Mouse (Mus musculus) T-cell, adult 2 months (primary cell): ENCODE results near the gene Wdr34.
A peak's percentile ranks its signal among the peaks of the same experiment; 100 is the strongest.
"Not testable (repeated sequence)": the region's sequence is repeated elsewhere in the genome, so short reads cannot be mapped to it uniquely, and the experiment has no call there.

Source experiments
- DNase-seq: peaks from one replicate; pipeline ENCODE4 v3.0.0; 2022; ENCODE audit warnings: low spot score

Gene Wdr34

DNA sequence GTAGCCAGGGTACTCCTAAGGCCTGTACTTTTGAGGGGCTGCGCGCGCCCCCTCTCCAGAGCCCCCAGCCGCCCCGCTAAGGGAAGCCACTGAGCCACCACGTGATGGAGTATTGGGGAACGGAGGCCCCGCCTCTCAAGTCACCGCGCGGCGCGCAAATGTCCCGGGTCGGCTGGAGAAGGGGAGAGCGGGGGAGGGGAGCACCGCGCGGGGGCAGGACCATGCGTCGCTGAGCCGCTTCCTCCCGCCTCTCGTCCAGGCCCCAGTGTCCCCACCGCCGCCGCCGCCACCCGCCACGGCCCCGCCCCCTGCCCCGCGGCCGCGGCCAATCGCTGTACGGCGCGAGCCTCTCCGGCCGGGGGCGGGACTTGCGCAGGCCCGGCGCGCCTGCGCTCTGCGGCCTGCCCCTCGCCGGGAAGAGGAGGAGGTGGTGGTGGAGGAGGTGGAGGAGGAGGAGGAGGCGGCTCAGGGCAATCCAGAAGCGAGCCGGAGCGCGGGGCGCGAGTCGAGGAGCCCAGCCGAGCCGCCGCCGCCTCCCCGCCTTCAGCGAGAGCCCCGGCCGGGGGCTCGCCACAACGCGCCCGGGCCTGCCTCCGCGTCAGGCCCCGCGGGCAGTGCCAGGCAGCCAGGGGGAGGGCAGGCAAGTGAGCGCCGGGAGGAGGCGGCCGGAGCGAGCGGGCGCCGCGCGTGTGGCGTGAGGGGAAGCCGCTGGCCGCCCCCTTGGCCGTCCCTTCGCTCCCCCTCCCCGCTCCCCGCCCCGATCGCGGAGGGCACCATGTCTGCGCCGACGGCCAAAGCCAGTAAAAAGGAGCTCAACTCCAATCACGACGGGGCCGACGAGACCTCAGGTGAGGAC, 17.6 kb upstream of the Wdr34 start:
- peak; percentile 90 for DNase-seq

DNA sequence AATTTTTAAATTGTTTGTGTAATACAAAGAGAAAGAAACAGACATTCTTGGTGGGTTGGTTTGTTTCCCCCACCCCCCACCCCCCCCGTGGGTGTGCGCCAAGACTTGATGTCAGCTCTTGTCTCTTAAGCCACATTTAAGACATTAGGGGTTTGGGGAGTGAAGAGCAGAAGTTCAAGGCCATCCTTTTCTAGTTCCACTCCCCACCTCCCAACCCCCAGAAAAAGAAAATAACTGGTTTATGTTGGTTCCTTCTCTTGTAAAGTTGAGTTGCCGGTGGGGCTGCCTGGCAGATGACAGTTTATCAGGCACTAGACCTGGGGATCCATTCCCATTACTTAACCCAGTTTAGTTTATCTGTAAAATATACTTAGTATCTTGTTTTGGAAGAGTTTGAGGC, 15.6 kb upstream of the Wdr34 start:
- no peak for DNase-seq

DNA sequence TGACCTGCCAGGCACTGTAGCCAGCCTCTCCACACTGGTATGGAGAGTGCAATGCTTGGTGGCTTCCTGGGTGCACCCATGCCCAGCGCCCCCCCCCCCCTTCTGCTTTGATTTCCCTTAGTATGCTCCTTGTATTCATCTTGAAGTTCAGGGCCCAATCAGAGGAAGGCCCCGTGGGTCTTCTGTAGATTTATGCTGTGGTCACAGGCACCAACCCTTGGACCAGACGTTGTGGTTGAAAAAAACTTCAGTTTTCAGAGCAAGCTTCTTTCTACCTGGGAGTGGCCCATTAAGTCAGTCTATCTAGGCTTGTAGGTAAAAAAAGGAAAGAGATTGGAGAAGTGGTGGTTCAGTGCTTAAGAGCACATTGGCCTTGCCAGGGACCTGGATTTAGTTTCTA, 15.1 kb upstream of the Wdr34 start:
- no peak for DNase-seq

DNA sequence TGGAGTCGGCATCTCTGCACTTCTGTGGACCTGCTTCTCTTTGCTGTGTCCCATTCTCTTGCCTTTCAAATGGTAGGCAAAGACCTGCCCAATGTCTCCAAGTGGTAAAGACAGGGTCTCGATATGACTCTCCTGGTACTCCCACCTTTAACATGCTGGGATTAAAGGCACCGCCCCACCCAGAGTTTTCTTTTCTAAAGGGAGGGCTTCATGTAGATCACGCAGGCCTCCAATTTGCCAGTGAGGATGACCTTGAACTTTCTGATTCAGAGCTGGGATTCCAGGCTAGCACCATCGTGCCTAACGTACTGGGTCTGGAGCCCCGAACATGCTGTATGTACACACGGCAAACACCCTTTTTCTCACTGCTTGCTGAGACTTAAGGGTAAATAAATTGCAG, 14.6 kb upstream of the Wdr34 start:
- DNase-seq, result no peak

DNA sequence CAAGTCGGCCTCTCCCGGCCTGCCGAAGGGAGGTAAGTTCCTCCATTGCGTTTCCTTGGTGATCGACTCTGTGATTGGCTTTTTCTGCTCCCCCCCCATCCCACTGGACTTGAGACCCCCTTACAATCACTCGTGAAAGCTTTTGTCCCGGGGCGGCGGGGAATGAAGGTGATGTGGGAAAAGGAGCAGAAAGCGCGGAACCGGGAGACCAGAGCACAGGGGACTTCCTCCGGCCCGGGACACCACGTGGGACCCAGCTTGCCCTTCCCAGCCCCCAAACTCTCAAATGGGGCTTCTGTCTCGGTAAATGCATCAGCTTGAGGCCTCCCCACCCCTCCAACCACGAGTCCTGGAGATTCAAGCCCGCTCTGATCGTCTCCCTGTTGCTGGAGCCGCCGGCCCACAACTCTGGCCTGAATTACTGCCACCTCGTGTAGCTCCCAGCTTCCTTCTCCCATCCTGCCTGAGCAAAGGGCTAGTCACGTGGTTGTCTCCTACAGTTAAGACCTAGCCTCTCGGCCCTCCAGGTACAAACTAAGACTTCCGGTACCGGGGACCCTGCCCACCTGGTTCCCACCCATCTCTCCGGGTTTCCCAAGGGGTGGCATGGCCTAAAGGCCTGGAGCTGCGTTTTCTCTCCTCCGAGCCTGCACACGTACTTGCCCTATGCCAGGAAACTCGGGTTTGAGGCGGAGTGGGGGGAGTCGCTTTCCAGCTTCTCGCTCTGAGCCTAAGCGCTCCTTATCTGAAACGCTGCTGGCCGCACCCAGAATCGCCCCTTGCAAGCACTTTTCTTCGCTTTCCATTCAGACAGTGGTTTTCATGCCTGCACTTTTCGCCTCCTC, 13.8 kb upstream of the Wdr34 start:
- DNase-seq, result peak; percentile 26

DNA sequence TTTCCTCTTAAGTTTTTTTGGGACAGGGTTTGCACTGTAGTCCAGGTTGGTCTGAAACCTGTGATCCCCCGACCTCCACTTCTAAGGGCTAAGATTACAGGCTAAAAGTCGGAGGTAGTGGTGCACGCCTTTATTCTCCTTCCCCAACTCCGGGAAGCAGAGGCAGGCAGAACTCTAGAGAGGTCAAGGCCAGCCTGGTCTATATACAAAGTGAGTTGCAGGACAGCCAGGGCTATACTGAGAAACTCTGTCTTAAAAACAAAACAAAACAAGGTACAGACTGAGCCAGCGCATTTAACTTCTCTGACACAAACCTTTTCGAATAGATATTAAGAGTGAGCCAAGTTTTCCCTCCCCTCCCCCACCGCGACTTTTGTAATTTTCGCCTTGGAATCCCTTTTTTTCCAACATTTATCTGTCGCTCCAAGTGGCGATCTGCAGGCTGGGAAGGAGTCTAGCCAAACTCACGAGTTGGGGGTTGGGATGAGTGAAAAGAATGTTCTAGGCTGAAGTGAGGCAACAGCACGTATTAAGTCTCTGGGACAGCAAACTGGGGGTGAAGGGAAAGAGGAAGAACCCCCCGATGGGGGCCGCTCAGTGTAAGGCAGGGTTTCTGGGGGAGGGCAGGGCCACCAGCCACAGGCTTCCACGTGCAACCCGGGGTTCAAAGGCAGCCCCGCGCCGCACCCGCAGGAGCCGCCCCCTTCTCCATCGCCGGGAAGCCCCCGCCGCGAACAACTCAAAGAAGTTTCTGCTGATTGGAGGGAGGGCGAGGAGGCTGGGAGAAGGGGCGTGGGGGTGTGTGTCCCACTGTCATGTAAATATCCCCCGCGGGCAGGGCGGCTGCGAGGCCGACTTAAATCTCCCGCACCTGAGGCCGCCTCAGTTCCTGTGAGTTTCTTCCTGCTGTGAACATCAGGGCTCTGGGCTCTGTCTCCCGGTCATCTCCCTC, 12.8 kb upstream of the Wdr34 start:
- peak; percentile 71 for DNase-seq

DNA sequence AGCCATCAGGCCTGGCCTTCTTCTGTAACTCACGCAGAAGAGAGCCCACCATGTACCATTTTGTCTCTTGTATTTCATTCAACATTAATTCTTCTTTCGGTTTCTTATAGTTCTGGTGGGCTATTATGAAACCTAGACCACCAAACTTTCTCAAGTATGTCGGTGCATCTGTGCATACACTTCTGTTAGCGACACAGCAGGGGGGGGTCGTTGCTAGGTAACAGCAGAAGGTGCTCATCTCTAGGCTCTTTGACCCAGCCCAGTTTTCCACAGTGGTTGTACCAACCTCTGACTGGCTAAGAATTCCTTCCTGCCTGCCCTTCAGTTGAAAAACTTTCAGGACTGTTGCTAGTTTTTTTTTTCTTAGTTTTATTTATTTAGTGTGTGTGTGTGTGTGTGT, 9.7 kb upstream of the Wdr34 start:
- DNase-seq, result no peak

DNA sequence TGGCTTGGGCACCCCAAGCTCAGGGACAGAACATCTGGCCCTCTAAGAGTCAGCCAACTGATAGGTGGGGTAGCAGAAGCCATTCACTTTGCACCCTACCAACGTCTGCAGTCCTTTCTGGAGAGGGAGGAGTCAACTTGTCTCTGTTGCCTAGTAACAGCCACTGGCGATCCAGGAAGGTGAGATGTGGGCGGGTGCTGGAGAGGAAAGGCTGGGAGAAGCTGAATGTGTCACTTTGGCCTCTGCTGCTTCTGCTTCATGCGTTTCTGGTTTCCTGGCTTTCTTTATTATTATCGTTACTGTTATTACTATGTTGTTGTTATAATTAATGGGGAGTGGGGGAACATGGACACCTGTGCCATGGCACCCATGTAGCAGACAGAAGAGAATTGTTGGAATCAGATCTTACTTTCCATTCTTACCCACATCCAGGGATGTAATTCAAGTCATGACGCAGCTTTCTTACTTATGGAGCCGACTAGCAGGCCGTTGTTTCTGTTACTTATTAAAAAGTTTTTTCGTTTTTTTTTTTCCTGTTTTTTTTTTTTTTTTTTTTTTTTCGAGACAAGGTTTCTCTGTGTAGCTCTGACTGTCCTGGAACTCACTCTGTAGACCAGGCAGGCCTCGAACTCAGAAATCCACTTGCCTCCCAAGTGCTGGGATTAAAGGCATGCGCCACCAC, 8.7 kb upstream of the Wdr34 start, which contains the start of gene Set:
Gene Set, plus strand, starts transcription at position 156 of the 682 bp plus-strand sequence.
- no peak for DNase-seq

DNA sequence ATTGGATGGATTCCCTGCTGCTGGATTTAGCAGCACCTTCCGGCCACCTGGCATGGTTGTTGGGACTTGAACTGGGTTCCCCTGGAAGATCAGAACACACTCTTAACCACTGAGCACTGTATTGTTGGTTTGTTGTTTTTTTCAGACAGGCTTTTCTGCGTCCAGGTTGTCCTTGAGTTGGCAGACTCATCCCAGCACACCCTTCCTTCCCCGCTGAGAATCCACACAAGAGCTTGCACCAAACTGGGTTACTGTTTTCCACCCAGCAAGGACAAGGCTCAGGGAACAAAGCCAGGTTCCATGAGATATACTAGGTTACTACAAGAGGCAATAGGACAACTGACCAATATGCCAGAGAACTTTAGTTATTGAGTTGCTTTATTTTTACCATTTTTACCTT, 8.1 kb upstream of the Wdr34 start:
- no peak for DNase-seq

DNA sequence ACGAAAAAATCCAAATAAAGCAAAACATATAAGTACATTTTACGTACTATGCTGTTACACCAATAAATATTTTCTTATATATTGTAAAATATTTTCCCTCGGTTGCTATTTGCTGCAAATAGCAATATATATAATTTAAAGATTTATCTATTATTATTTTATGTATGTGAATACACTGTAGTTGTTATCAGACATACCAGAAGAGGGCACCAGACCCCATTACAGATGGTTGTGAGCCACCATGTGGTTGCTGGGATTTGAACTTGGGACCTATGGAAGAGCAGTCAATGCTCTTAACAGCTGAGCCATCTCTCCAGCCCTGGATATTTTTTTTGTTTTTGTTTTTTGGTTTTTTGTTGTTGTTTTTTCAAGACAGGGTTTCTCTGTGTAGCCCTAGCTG, 6.6 kb upstream of the Wdr34 start:
- DNase-seq, result not testable (repeated sequence)

DNA sequence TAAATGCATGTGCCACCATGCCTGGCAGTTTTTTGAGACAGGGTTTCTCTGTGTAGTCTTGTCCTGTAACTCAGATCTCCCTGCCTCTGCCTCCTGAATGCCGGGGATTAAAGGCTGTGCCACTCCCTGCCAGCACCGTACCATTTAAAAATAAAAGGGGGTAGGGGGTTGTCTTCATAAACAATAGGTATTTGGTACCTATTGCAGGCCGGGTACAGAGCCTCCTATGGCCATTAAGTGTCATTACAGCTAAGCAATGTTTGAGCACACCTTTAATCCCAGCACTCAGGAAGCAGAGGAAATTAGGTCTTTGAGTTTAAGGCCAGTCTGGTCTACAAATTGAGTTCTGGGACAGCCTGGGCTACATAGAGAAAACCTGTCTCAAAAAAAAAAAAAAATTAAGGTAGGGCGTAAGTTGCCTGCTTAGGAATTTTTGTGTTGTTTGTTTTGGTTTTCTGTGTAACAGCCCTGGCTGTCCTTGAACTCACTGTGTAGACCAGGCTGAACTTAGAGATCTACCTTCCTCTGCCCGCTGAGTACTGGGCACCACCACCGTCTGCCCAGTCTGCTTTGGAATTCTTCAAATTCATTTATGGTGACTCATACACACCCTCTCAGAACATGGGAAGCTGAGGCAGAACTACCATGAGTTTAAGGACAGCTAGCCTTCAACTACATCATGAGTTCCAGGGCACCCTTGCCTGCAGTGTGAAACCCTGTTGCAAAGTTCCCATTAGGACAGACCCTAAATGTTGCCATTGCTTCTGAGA, 3.5 kb upstream of the Wdr34 start:
- DNase-seq, result no peak

DNA sequence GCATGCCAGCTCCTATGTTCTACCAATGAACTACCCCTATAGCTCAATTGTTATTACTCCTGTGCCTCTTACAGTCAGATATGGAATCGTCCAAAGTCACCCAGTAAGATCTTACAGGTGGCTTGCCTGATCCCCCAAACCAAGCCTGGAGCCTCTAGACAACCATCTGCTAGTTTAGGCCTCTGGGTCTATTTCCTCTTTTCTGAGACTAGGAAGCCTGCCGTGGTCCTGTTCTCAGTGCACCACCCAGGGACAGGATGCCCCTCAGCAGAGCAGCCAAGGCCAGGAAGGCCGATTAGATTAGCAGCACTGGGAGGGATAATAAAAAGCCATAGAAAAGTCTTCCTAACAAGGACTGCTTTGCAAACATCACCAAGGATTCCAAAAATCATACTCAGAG, 1.1 kb upstream of the Wdr34 start:
- no peak for DNase-seq

DNA sequence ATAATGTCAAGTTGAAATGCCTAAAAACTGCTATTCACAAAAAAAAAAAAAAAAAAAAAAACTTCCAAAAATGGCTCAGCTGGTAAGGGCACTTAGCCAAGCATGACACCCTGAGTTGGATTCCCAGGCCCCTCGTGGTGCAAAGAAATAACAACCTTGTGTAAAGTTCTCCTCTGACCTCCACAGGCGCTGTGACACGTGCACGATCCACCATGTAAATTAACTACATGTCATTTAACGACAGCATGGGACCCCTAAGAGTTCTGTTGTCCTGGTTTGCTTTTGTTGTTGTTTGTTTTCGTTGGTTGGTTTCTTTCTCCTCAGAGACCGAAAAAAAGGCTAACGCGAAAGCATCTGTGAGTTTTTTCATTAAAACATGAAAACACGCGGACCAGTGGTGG, 580 bp downstream of the Wdr34 start:
- no peak for DNase-seq

DNA sequence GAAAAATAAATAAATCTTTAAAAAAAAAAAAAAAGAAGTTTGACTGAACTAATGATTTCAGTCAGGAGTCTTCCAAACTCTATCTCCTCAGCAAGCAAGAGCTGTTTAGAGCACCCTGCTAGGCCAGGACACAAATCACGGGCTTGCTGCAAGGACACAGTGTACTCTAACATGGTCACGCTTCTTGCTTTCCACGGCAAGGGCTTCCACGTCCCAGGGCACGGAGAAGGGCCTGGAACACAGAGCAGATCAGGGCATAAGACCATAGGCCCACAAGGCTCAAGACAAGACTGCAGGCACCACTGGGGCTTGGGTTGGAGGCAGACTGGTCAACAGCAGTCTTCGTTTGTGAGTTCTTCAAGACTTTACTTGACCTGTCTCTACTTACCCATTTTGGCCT, 1.6 kb downstream of the Wdr34 start:
- DNase-seq, result no peak

DNA sequence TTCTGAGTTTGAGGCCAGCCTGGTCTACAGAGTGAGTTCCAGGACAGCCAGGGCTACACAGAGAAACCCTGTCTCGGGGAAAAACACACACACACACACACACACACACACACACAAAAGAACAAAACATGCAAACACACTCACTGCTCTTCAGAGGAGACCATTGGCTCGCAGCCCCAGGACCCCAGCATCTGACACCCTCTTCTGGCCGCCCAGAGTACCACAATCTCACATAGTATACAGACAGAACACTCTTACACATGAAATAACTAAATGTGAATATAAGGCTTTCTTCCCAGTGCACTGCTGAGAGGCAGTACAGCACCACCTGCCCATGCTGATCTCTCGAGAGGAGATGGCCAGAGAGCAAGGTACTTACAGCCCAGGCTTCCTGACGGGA, 4.1 kb downstream of the Wdr34 start:
- DNase-seq, result no peak

DNA sequence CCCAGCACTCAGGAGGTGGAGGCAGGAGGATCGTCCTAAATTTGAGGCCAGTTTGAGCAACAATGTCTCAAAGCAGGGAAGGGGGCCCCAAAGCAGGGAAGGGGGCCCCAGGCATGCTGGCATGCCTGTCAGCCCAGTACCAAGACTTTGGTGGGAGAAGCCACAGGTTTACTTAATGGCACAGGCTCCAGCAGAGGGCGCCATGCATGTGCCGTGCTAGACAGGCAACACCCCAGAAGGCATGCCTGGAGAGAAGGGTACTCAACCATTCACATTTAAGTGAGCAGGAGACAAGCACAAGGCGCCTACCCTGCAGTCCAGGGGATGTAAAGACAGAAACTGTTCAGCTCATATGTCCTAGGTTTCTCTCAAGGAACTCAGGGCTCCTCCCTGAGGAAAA, 6.2 kb downstream of the Wdr34 start:
- peak; percentile 73 for DNase-seq

DNA sequence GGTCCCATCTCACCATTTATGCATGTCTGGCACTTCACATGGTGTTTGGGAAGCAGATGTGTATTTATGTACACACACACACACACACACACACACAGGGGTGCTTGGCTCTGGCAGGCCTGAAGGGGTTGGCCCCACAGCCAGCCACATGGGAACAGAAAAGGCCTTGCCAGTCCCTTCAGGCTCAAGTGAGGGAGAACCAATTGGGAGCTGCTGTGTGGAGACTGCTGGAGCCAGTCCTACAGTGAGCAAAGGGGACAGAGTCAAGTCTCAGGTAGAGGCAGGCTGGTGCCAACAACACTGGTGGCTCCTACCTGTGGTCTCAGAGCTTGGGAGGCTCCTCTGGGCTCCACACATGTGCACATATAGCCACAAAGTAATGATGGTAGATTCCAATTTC, 9.0 kb downstream of the Wdr34 start:
- DNase-seq, result no peak

DNA sequence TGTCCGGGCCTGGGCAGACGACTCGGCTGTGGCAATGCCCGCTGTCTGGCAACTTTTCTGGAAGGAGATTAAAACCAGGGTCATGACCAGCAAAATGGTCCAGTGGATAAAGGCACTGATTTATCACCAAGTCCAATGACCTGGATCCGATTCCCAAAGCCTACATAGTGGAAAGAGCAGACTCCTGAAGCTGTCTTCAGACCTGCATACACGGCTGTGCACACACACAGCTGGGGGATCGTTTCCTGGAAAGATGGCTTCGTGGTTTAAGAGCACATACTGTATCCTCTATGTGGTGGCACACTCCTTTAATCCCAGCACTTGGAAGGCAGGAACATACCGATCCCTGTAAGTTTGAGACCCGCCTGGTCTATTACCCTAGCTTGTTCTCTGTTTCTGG, 10.3 kb downstream of the Wdr34 start:
- DNase-seq, result no peak

DNA sequence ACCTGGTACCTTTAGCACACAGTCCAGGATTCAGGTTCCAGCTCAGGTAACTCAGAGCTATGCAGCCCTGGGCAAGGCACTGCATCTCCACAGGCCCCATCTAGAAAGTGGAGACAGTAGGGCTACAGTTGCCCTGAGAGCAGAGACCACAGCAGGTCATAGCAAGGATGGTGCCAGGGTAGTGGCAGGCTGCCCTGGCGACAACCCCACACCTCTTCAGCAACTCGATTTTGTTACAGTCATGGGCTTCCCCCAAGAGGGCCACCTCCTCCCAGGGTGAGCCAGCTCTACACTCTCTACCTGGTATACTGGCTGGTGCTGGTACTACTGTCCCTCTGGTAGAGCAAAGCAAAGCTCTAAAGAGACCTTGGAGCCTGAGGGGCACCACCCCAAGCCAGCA, 10.9 kb downstream of the Wdr34 start:
- no peak for DNase-seq

DNA sequence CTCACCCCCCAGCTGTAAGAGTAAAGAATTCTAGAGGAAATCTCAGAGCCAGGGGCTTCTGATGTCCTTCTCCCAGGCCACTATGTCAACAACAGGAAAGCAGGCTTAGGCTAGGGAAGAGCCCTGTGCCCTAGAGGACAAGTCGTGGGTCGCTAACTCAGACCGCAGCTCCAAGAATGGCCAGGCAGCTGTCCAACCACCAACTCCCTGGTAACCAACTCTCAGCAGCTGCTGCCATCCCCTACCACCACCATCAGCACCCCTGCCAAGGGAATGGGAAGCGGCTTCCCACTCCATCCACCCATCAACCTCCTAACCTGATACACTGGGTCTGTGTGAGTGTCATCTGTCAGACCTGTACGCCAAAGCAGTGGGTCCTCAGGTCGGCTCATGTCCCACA, 15.7 kb downstream of the Wdr34 start:
- no peak for DNase-seq
